ENCODE assay signal across 8 mouse cellular contexts in genomic region chr2:181918501-181918900, GRCm38 (mm10). TPM values are rescaled to one million over a fixed set of nuclear protein-coding genes. Genes with fewer than 3 reads are reported as not detected.
DNase-seq lines count a peak whose midpoint lies in the region; ATAC-seq and TF ChIP-seq lines count a peak whose summit lies in the region.

No protein-coding gene starts in this region.

- DNase-seq in kidney, postnatal 25 days = peak; percentile 20 to 55
- DNase-seq in kidney, adult 18-20 months = no peak
- peak; percentile 58 for DNase-seq in G1E (ENCODE audit: low spot score)
- DNase-seq in c-Kit-negative CD71-positive TER-119-positive erythroid progenitor cells, embryonic 14.5 days (ENCODE audit: low read depth, low spot score) = peak; percentile 29
- DNase-seq in liver, embryonic 13.5 days = no peak
- peak; percentile 52 for DNase-seq in splenic B cell, adult 2 months (ENCODE audit: low read depth, low spot score)
- no peak for DNase-seq in cerebellum, adult 11-12 months

- H3K4me2 ChIP-seq in liver, embryonic 13.5 days = no peak overlapping the region

- no peaks in the 10 kb centered on the region for H3K36me3 ChIP-seq in G1E (replicated peaks)
- H3K36me3 ChIP-seq in liver, embryonic 13.5 days = no peaks in the 10 kb centered on the region
- no peaks in the 10 kb centered on the region for H3K36me3 ChIP-seq in splenic B cell, adult 2 months (ENCODE audit: control insufficient read depth, insufficient read depth, low read length, poor library complexity, severe bottlenecking)

- no peak for TF ChIP-seq CTCF in G1E (IDR thresholded peaks at IDR 0.05; ENCODE audit: low read depth, low read length)

- no peak overlapping the region for H3K4me3 ChIP-seq in G1E (ENCODE audit: low read depth, low read length)
- H3K4me3 ChIP-seq in liver, embryonic 13.5 days (replicated peaks) = no peak overlapping the region

- no peak overlapping the region for H3K9ac ChIP-seq in liver, embryonic 13.5 days

- no peak overlapping the region for H3K27ac ChIP-seq in liver, embryonic 13.5 days

- no peaks in the 10 kb centered on the region for H3K27me3 ChIP-seq in G1E (ENCODE audit: insufficient read depth, low read length)
- H3K27me3 ChIP-seq in liver, embryonic 13.5 days = no peaks in the 10 kb centered on the region
- H3K27me3 ChIP-seq in splenic B cell, adult 2 months (ENCODE audit: control insufficient read depth, insufficient read depth, low read length, poor library complexity, severe bottlenecking) = no peaks in the 10 kb centered on the region

- no peaks in the 10 kb centered on the region for H3K9me3 ChIP-seq in G1E (replicated peaks)
- H3K9me3 ChIP-seq in liver, embryonic 13.5 days (replicated peaks) = no peaks in the 10 kb centered on the region

- peak; percentile 83 for ATAC-seq in G1E (ENCODE audit: extremely low read depth, insufficient number of reproducible peaks, low FRiP score, poor library complexity, severe bottlenecking)
- ATAC-seq in granulocyte monocyte progenitor cell, adult 5-6 weeks (replicated peaks; ENCODE audit: poor library complexity, severe bottlenecking) = peak; percentile 95
- peak; percentile 85 for ATAC-seq in liver, embryonic 13.5 days (ENCODE audit: low read depth)

- no peaks in the 10 kb centered on the region for H3K4me1 ChIP-seq in G1E (ENCODE audit: insufficient read depth, low read depth, low read length)
- no peaks in the 10 kb centered on the region for H3K4me1 ChIP-seq in liver, embryonic 13.5 days (replicated peaks)

- 37% methylated on average over 3 of the region's 3 CpGs for WGBS in liver, embryonic 13.5 days (ENCODE audit: insufficient replicate concordance)

RNA-seq across cellular contexts. Expression of gene Polr3k, which starts 54.4 kb away (rescaled TPM):
- total RNA-seq in G1E (2014; fragmentation: Nextera tagmentation) (36.7 and 39.7 TPM in 2 replicates), G1E (2017) (46.6 and 50.3 TPM in 2 replicates)
- 1.3 and 3.1 TPM in 2 replicates for polyA plus RNA-seq in G1E (2012)
- total RNA-seq in granulocyte monocyte progenitor cell, adult 5-6 weeks (2014; fragmentation: Nextera tagmentation) = 27.7 and 31.2 TPM in 2 replicates
- 21.8 and 31.1 TPM in 2 replicates for total RNA-seq in granulocyte monocyte progenitor cell, adult 5-6 weeks (2017)
- 41.2 and 41.5 TPM in 2 replicates for polyA plus RNA-seq in liver, embryonic 13.5 days (2015; fragmentation: Nextera tagmentation; extraction: Ambion mirVana)

Comparison
In these comparisons a context has a peak if more than half of its experiments do, and no peak if none do; other contexts are left out.
1. DNase-seq: peak in kidney, postnatal 25 days (2 of 2), G1E (single experiment), c-Kit-negative CD71-positive TER-119-positive erythroid progenitor cells, embryonic 14.5 days (single experiment) and splenic B cell, adult 2 months (single experiment); none in kidney, adult 18-20 months (single experiment), liver, embryonic 13.5 days (single experiment) and cerebellum, adult 11-12 months (single experiment).
2. Peak in every context shown above with its lines, with median percentiles within 50 percentile points of each other: ATAC-seq.